Mouse (Mus musculus): Measurements from ENCODE around the gene Veph1. TPM values are rescaled to one million over a fixed set of nuclear protein-coding genes. Genes with fewer than 3 reads are reported as not detected.

Gene Veph1
- polyA plus RNA-seq (2021; fragmentation: Nextera tagmentation): 0.13 TPM in 1 of 2 replicates, not detected in the other
- long read RNA-seq, experiment 1: 0 reads
- long read RNA-seq, experiment 2, partial matches to known transcripts: 1 of 2 reads
- long read RNA-seq, experiment 2, other reads (novel, unspliced or antisense): 1 of 2 reads

DNA sequence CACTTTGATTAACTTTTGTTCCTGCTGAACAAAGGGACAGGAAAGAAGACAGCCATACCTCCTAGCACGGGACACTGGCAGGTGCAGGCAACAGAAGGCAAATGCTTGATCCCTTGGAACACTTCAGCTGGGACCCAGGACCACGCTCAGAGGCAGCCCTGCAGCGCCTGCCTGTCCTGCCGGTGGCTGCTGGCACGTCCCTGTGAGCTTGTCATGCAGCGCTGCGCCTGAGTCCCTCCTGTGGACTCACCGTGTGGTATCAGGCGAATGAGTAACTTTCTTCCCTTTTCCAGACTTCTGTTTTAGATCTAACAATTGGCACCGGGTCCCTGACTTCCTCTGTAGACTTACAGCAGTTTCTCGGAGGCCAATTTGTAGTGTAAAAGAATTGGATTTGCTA, at the start of gene Veph1:
Gene Veph1, minus strand, starts transcription at position 293 of the 400 bp plus-strand sequence.

DNA sequence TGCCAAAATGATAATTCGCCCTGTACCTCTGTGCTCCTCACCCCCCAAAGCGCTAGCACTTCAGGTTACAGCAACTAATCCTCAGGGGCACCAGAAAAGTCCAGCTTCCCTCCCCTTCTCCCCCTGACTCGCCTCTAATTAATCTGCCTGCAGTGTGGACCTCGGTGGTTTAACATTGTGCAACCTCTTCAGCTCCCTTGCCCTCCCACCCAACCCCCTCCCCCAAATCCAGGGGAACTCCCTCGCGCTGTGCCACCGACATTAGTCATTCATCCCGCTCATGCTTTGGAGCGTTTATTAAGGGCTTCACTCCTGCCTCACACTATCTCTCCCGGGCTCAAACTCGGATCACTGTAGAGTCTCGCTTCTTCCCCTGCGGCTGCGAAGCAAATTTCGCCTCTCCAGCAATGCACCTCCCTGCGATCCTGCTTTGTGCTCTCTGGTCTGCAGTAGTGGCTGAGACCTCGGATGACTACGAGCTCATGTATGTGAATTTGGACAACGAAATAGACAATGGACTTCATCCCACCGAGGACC, 76.9 kb downstream of the Veph1 start, which contains the start of gene Ptx3:
Gene Ptx3, plus strand, starts transcription at position 256 of the 537 bp plus-strand sequence.

Other genes starting within 250 kb of the Veph1 start
- gene Ptx3, start 76.9 kb downstream of the Veph1 start, polyA plus RNA-seq (2021; fragmentation: Nextera tagmentation): 0.49 and 1.1 TPM in 2 replicates

All from layer of hippocampus, adult 6 months (tissue).